Mouse (Mus musculus) T-cell, adult 66 days (primary cell): ENCODE results near the gene Olfr1251. TPM values are rescaled to one million over a fixed set of nuclear protein-coding genes. Genes with fewer than 3 reads are reported as not detected.

Experiments
- total RNA-seq, 2 experiments: library from RNA; stranded (reverse); gene quantifications; 3 replicates in 1 of 2; 4 replicates in 1 of 2; pipeline ENCODE4 v1.2.4; 2023

Gene Olfr1251
- not detected for total RNA-seq

GRCm38 (mm10) chr2:89671836-89672235, at the start of gene Olfr1251:
Gene Olfr1251 (minus strand): TSS chr2:89671936.

GRCm38 (mm10) chr2:89661367-89661766, 10.4 kb downstream of the Olfr1251 start, which contains the start of gene Olfr1250:
Gene Olfr1250 (minus strand): TSS chr2:89661467.

DNA sequence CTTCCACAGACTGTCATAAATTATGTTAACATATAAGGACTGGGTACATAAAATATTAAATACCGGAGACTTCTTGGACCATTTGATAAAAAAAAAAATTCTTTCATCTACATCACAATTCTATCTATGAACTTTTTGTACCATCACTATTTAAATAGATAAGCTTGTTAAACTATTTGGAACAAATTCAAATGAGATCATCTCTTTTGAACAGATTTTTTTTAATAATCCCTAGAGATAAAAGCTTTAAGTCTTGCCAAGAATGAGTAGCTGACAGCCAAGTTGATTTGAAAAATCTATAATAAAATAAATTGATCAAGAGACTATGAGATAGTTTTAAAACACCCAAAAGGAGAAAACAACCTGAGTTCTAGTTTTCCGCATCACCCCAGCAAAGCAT, 36.9 kb downstream of the Olfr1251 start, which contains the start of gene Olfr1249:
Gene Olfr1249 (minus strand): TSS at position 101 of the 400 bp plus-strand sequence.

DNA sequence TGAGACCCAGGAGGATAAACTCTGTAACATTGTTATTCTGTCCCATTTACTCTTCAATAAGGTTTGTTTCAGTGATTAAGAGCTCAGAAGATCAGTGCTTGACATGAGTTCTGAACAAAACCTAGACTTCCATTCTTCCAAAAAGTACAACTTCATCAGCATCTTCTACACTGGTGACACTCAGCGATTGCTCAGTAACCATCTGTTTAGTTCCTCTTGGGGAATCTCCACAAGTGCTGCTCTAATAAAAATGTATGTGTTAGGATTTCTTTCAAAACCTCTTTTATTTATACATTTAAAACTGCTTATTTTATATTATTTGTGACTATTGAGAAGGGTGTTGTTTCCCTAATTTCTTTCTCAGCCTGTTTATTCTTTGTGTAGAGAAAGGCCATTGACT, 53.6 kb downstream of the Olfr1251 start, which contains the start of gene Olfr1248:
Gene Olfr1248 (minus strand): TSS at position 101 of the 400 bp plus-strand sequence.

Other genes starting within 250 kb of the Olfr1251 start
- gene Olfr1240, start 228.9 kb downstream of the Olfr1251 start, total RNA-seq: not detected
- not detected for gene Olfr1241, start 184.8 kb downstream of the Olfr1251 start, total RNA-seq
- not detected for gene Olfr1242, start 173.6 kb downstream of the Olfr1251 start, total RNA-seq
- not detected for gene Olfr1243, start 140.4 kb downstream of the Olfr1251 start, total RNA-seq
- not detected for gene Olfr1245, start 93.5 kb downstream of the Olfr1251 start, total RNA-seq
- not detected for gene Olfr1246, start 78.8 kb downstream of the Olfr1251 start, total RNA-seq
- under 1 TPM in 1 of 2 experiments, not detected in 1; 0.09 TPM for gene Olfr1247, start 57.8 kb downstream of the Olfr1251 start, total RNA-seq
- not detected for gene Olfr1248, start 53.7 kb downstream of the Olfr1251 start, total RNA-seq
- not detected for gene Olfr1249, start 37.0 kb downstream of the Olfr1251 start, total RNA-seq
- gene Olfr1250, start 10.5 kb downstream of the Olfr1251 start, total RNA-seq: not detected
- gene Olfr1252, start 53.1 kb upstream of the Olfr1251 start, total RNA-seq: not detected
- not detected for gene Olfr1253, start 85.2 kb upstream of the Olfr1251 start, total RNA-seq
- not detected for gene Olfr1254, start 121.7 kb upstream of the Olfr1251 start, total RNA-seq
- gene Olfr1255, start 140.1 kb upstream of the Olfr1251 start, total RNA-seq: not detected
- not detected for gene Olfr1256, start 169.6 kb upstream of the Olfr1251 start, total RNA-seq
- gene Olfr48, start 176.3 kb upstream of the Olfr1251 start, total RNA-seq: not detected
- not detected for gene Olfr1257, start 206.5 kb upstream of the Olfr1251 start, total RNA-seq